Mouse (Mus musculus) embryonic stem cell, embryonic (primary cell): ENCODE results near the gene Slc2a3.

ENCODE experiments used
- CTCF ChIA-PET, 4 experiments: fragments of 300-600 bp in 2 of 4; fragments of 350-600 bp in 2 of 4; sonication (Branson Sonifier 250); formaldehyde crosslinking; loops; one replicate each; lab custom pipeline; 2022; ENCODE audit warnings: inconsistent platforms in 2 of 4; lab: Charles Lee
- POLR2A ChIA-PET, 4 experiments: fragments of 300-600 bp in 2 of 4; fragments of 350-600 bp in 2 of 4; sonication (Branson Sonifier 250); formaldehyde crosslinking; loops; one replicate each; lab custom pipeline; 2022; ENCODE audit warnings: antibody characterized with exemption in 4 of 4, inconsistent platforms in 1 of 4; lab: Charles Lee

The Slc2a3 gene

GRCm38 (mm10) chr6:122779916-122780315 lies 21.5 kb downstream of the Slc2a3 start:
- CTCF ChIA-PET: interaction anchor here (0.6 to 2.5 kb wide), 14 partner anchors 11 to 119 kb away, joined by 3 to 7 read pairs (median 4); partner anchors contain the start of genes Necap1 (in 1 of the 4) and Slc2a3 (in 1 of the 4)
- POLR2A ChIA-PET: interaction anchor here (0.5 to 8.1 kb wide), 31 partner anchors 9 to 1800 kb away, joined by 3 to 160 read pairs (median 4); partner anchors contain the start of genes Gdf3 (in 1 of the 4) and Nanog (in 1 of the 4)

GRCm38 (mm10) chr6:122776040-122776439 lies 25.4 kb downstream of the Slc2a3 start:
- ChIA-PET CTCF (interaction anchor here in 3 of 4 experiments (0.5 to 1.1 kb wide), 3 partner anchors 8 to 474 kb away, joined by 3 to 6 read pairs (median 5); no protein-coding TSS in a partner anchor), POLR2A (interaction anchor here in 3 of 4 experiments (0.8 to 24.1 kb wide), 17 partner anchors 9 to 73 kb away, joined by 3 to 475 read pairs (median 5); partner anchors contain the start of gene Nanog (in 1 of the 3))

GRCm38 (mm10) chr6:122774345-122774744 lies 27.1 kb downstream of the Slc2a3 start:
- CTCF ChIA-PET: interaction anchor here in 1 of 4 experiments (0.6 to 1.0 kb wide), 3 partner anchors 45 to 105 kb away, joined by 3 to 4 read pairs (median 3); no protein-coding TSS in a partner anchor
- POLR2A ChIA-PET: interaction anchor here in 3 of 4 experiments (0.6 to 24.1 kb wide), 13 partner anchors 8 to 165 kb away, joined by 3 to 475 read pairs (median 4); partner anchors contain the start of genes Gdf3 (in 1 of the 3), Nanog (in 1 of the 3) and Slc2a3 (in 1 of the 3)

GRCm38 (mm10) chr6:122772701-122773100 lies 28.7 kb downstream of the Slc2a3 start:
- ChIA-PET CTCF (interaction anchor here in 2 of 4 experiments (0.6 to 1.4 kb wide), 3 partner anchors 10 to 12 kb away, joined by 3 to 4 read pairs (median 3); no protein-coding TSS in a partner anchor), POLR2A (interaction anchor here (0.6 to 24.1 kb wide), 32 partner anchors 9 to 431 kb away, joined by 3 to 475 read pairs (median 5); partner anchors contain the start of genes Nanog (in 2 of the 4) and Slc2a3 (in 1 of the 4))

GRCm38 (mm10) chr6:122770760-122771315 lies 30.6 kb downstream of the Slc2a3 start:
- POLR2A ChIA-PET: interaction anchor here (0.5 to 24.1 kb wide), 63 partner anchors 8 to 429 kb away, joined by 3 to 475 read pairs (median 5); partner anchors contain the start of genes Slc2a3 (in 3 of the 4), Nanog (in 2 of the 4), Apobec1 (in 1 of the 4) and Gdf3 (in 1 of the 4)
- CTCF ChIA-PET: interaction anchor here (0.5 to 2.7 kb wide), 8 partner anchors 9 to 160 kb away, joined by 3 to 7 read pairs (median 4); no protein-coding TSS in a partner anchor

- ChIA-PET CTCF (interaction anchor here in 3 of 4 experiments (0.5 to 2.7 kb wide), 7 partner anchors 8 to 159 kb away, joined by 3 to 7 read pairs (median 3); no protein-coding TSS in a partner anchor), POLR2A (interaction anchor here (0.5 to 24.1 kb wide), 68 partner anchors 8 to 428 kb away, joined by 3 to 475 read pairs (median 5); partner anchors contain the start of genes Slc2a3 (in 3 of the 4), Nanog (in 2 of the 4), Apobec1 (in 1 of the 4) and Gdf3 (in 1 of the 4))
Observed at GRCm38 (mm10) chr6:122769771-122770759, 31.4 kb downstream of the Slc2a3 start.

GRCm38 (mm10) chr6:122768256-122768655 lies 33.2 kb downstream of the Slc2a3 start:
- ChIA-PET POLR2A (interaction anchor here (0.6 to 24.1 kb wide), 34 partner anchors 7 to 426 kb away, joined by 3 to 475 read pairs (median 6); partner anchors contain the start of genes Gdf3 (in 2 of the 4), Nanog (in 2 of the 4), Phc1 (in 2 of the 4) and Slc2a3 (in 2 of the 4)), CTCF (interaction anchor here in 3 of 4 experiments (0.6 to 2.7 kb wide), 5 partner anchors 9 to 172 kb away, joined by 3 to 7 read pairs (median 5); no protein-coding TSS in a partner anchor)

GRCm38 (mm10) chr6:122767012-122767411 lies 34.4 kb downstream of the Slc2a3 start:
- ChIA-PET CTCF (interaction anchor here (0.6 to 3.0 kb wide), 13 partner anchors 8 to 176 kb away, joined by 3 to 11 read pairs (median 3); no protein-coding TSS in a partner anchor), POLR2A (interaction anchor here (0.6 to 24.1 kb wide), 61 partner anchors 8 to 1787 kb away, joined by 3 to 475 read pairs (median 7); partner anchors contain the start of genes Gdf3 (in 3 of the 4), Nanog (in 3 of the 4), Phc1 (in 3 of the 4) and Slc2a3 (in 1 of the 4))

- ChIA-PET POLR2A (interaction anchor here (0.5 to 24.1 kb wide), 93 partner anchors 9 to 1710 kb away, joined by 3 to 475 read pairs (median 6); partner anchors contain the start of genes Nanog (in 4 of the 4), Gdf3 (in 3 of the 4), Phc1 (in 3 of the 4) and Necap1 (in 1 of the 4)), CTCF (interaction anchor here (0.6 to 3.0 kb wide), 14 partner anchors 18 to 206 kb away, joined by 3 to 11 read pairs (median 4); no protein-coding TSS in a partner anchor)
Observed at GRCm38 (mm10) chr6:122766145-122766968, 35.1 kb downstream of the Slc2a3 start.

- ChIA-PET POLR2A (interaction anchor here (0.5 to 24.1 kb wide), 96 partner anchors 10 to 1679 kb away, joined by 3 to 475 read pairs (median 6); partner anchors contain the start of genes Nanog (in 4 of the 4), Gdf3 (in 3 of the 4), Phc1 (in 3 of the 4) and Necap1 (in 1 of the 4)), CTCF (interaction anchor here in 3 of 4 experiments (0.5 to 3.0 kb wide), 11 partner anchors 14 to 127 kb away, joined by 3 to 11 read pairs (median 4); no protein-coding TSS in a partner anchor)
Observed at GRCm38 (mm10) chr6:122765298-122765956, 36.0 kb downstream of the Slc2a3 start.

GRCm38 (mm10) chr6:122764446-122765297 lies 36.8 kb downstream of the Slc2a3 start:
- CTCF ChIA-PET: interaction anchor here (0.6 to 3.0 kb wide), 11 partner anchors 15 to 1644 kb away, joined by 3 to 11 read pairs (median 4); no protein-coding TSS in a partner anchor
- POLR2A ChIA-PET: interaction anchor here (0.6 to 24.1 kb wide), 78 partner anchors 9 to 1892 kb away, joined by 3 to 475 read pairs (median 6); partner anchors contain the start of genes Nanog (in 4 of the 4), Gdf3 (in 3 of the 4), Phc1 (in 3 of the 4) and Slc2a3 (in 1 of the 4)

- CTCF ChIA-PET: interaction anchor here in 3 of 4 experiments (0.5 to 3.0 kb wide), 5 partner anchors 21 to 1645 kb away, joined by 3 to 11 read pairs (median 3); no protein-coding TSS in a partner anchor
- POLR2A ChIA-PET: interaction anchor here (0.6 to 24.1 kb wide), 49 partner anchors 8 to 1892 kb away, joined by 3 to 475 read pairs (median 7); partner anchors contain the start of genes Gdf3 (in 3 of the 4), Nanog (in 3 of the 4) and Phc1 (in 3 of the 4)
Observed at GRCm38 (mm10) chr6:122763844-122764445, 37.5 kb downstream of the Slc2a3 start.

GRCm38 (mm10) chr6:122762952-122763700 lies 38.3 kb downstream of the Slc2a3 start:
- POLR2A ChIA-PET: interaction anchor here (0.5 to 24.1 kb wide), 52 partner anchors 7 to 442 kb away, joined by 3 to 475 read pairs (median 6); partner anchors contain the start of genes Gdf3 (in 3 of the 4), Nanog (in 3 of the 4) and Phc1 (in 2 of the 4)
- CTCF ChIA-PET: interaction anchor here in 3 of 4 experiments (0.5 to 2.7 kb wide), 5 partner anchors 9 to 149 kb away, joined by 3 to 8 read pairs (median 3); no protein-coding TSS in a partner anchor
